Mouse (Mus musculus): ENCODE measurements at regions not wholly inside any gene's neighbourhood (a gene's known extent, or its start where the extent isn't known, plus 50 kb on each side); places are given as distances from the start of the nearest gene placed in this dataset.

DNA sequence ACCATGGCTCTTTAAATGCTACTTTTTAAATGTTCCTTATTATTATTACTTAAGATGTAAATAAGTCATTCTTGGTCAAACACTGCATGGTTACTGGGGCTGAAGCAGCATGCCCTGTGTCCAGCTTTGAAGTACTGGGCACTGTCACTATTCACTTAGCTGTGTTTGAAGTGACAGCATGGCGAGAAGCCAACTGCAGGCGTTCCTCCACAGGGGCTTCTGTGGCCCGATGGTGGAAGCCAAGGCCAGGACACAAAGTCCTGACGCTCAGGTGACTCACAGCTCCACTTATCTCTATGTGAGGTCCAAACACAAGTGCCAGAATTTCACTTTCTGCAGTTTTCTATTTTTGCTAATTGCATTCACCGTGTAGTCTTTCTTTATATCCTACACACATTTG, 65.3 kb downstream of the Cdca7 start:
- no peak for DNase-seq (ENCODE audit: low spot score)

DNA sequence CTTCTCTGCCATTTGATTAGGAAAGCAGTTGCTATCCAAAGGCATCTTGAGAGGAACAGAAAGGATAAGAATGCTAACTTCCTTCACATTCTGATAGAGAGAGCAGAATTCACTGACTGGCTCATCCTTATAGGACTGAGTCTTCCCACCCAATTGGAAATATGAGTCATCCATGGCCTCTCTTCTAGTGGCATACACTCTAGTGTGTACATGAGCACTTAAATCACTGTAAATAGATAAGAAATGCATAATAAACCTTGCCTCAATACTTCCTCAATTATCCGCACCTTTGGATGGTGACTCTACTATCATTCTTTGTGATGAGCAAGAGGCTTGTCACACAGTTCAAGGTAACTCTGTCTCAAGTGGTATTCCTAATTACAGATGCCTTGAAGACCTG, 69.5 kb downstream of the Cdca7 start:
- DNase-seq (ENCODE audit: low spot score): no peak

DNA sequence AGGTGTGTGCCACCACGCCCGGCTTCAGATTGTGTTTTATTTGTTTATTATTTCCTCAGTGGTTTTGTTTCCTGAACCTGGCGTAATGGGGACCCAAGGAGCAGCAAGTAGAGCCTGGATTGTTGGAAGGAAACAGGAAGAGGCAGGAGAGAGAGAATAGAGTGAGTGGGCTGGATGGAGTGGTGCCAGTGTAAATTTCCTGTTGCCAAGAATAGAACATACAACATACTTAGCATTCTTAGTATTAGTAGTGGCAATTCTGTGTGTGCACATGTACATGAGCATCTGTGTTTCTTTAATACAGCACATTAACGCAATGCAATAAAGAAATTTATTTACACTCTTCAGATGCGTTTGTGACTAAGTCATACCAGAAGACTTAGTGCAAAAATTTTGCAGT, 70.5 kb downstream of the Cdca7 start:
- DNase-seq (ENCODE audit: low spot score): no peak

DNA sequence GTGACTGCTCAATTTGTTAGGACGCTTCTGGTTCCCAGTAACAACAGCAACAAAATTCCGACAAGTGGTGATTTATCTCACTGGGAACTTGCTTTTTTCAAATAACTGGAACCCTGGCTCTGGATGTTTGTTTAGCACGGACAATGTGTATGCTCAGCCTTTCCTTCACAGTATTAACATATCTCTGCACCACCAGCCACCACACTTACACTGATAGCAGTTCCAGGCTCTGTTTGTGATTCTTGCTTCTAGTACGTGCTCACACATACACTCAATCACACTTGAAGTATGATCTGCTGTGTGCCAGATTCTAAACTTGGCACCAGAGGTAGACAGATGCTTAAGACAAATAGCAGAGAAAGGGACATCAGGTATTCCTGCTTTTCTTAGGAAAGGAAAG, 71.0 kb downstream of the Cdca7 start:
- DNase-seq (ENCODE audit: low spot score): no peak

DNA sequence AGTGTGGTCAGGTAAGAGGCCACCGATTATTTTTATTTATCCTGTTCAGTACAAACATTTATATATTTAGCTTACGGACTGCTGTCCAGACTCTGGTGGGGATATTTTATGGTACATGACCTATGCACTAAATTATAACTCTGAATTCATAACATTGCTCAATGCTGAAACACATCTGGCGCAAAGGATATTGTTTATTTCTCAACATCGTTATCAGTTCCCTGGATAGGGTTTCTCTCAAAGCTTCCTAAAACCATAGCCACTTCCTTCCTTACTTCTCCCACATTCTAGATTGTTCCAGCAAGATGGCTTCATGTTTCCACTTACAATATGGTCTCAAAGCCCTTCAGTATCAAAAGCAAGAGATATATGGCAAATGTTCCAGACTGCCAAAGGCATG, 75.3 kb downstream of the Cdca7 start:
- peak; percentile 66 for DNase-seq (ENCODE audit: low spot score)

DNA sequence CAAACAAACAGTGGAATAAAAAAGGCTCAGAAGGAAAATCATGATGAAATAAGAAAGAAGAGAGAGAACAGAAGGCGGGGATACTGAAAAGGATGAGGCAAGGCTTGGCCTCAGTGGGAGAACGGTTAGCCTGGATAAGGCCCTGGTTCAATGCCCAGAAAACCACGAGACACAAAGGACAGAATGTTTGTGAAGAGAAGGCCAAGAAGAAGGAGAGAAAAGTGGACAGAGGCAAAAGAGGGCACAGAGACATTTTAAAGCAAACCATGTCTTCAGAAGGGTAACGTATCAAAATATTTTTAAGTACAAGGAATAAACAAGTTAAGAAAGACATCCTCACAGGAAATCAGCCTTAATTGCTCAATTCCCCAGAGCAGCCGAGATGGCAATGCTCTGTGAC, 78.6 kb downstream of the Cdca7 start:
- DNase-seq (ENCODE audit: low spot score): peak; percentile 99

DNA sequence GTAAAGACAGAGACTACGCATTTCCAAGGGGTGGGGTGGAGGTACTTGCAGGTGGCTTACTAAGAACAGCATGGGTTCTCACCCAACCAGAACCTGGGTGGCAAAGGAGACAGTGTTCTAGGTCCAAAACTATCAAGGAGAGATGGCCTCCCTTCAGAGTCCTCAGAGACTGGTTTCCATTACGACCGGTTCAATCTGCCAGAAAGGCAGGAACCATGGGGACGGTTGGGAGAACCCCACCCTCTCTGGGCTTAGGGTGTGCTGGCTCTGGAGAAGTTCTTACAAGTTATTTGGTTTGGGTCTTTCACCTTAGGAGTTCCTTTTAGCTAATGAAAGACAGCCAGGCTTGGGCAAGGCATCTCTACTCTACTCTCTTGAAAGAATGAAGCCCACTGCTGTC, 79.2 kb downstream of the Cdca7 start:
- DNase-seq (ENCODE audit: low spot score): no peak

DNA sequence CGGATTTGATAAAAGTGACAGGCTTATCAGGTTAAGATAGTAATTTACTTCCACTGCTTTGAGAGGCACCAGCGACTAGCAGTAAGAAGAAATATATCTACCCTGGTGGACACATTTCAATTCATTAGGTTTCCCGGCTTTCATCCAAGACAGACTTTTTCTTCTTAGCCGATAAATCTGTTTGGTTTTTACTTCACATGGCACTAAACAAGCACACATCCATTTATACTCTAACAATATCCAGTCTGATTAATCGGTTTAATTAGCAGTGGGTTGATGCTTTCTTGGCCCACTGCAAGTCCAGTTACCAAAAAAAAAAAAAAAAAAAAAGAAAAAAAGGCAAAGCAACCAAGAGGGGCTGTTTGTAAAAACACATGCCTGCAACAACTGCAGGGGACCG, 79.6 kb downstream of the Cdca7 start:
- DNase-seq (ENCODE audit: low spot score): no peak

DNA sequence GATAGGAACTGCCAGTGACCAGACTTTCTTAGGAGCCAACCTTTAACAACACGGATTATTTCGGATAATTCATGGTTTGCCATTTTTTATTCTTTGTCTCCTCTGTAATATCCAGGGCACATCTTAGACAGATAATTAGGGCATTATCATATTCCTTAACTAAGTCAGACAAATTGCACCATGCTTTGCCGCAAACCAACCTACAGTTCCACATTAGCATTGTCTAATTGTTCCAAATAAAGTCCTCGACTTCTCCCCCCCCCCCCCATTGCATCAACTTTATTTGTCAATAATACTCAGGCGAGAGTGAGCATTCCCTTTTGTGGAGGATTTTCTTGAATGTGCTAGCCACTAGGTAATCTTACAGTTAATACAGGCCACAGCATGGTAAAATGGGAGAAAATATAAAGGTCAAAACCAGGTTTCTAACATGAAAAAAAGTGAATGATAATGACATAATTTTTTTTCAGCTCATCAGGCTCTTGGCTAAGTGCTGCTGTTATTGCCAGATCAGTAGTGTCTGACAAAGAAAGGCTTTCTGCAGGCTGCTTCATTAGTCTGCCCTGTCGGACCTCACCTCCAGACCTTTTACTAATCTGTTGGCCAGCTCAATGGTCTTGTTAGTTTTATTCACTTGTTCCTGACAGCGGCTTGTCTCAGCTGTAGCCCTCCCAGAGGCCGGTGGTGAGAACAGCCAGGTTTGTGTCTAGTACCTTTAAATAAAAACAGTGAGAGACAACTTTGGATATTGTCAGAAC, 80.3 kb downstream of the Cdca7 start:
- DNase-seq (ENCODE audit: low spot score): no peak

DNA sequence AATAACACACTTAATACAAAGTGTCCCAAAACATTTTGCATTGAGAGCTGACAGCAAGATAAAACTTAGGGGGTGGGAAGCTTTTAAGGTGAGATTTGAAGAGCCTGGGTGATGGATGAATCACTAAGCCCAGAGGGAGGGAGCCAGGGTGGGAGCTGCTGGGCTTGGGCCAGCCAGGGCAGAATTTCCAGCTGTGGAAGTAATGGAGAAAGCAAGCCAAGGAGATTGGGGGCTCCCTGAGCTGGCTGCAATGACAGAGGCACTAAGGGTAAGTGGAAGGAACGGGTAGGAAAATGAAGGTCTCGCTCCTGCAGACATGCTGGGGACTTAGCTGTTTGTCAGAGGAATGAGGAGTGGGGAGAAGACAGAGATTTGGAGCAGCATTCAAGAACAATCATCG, 81.2 kb downstream of the Cdca7 start:
- no peak for DNase-seq (ENCODE audit: low spot score)

DNA sequence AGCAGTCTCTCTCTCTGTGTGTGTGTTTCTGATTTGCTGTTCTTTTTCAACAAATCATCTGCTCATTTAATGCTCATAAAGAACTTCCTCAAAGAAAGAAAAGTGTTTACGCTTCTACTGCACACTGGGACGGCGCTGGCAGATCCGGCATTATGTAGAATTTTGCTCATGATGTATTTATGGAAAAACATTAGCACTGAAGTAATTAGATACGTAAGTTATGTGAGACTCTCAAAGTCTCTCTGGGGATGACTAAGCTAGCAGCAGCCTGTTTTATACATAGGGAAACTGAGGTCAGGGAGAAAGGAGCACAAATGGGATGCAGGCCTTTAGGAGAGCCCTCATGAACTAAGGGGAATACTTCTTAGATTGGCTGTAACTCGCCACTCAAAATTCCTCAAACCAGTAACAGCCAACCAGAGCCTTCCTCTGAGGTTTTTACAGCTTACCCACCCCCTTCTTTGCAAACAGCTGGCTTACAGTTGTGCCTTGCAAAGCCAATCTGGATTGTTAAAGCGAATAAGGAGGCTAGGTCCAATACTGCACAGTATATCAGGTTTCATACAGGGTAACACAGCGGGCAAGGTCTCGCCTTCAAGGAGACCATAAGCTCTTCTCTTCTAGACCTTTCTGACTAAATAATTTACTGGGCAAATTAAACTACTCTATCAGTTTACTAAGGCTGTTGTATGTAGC, 81.8 kb downstream of the Cdca7 start:
- no peak for DNase-seq (ENCODE audit: low spot score)

DNA sequence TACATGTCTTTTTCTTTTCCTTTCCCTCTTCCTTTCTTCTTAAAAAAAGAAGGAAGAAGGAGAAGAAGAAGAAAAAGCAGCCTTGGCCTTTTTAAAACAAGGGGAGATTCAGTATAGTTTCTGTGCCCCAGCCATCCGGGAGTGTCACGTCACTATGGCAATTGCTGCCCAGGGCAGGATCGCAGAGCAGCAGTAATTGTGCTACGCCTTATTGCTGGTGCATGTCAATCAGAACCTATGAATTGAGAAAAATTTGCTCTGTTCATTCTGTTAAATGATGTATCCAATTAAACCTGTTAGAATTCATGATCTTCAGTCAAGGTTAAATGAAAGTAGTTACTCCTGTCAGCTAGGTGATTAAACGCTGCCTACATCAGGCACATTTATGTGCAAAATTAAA, 85.4 kb downstream of the Cdca7 start:
- no peak for DNase-seq (ENCODE audit: low spot score)

DNA sequence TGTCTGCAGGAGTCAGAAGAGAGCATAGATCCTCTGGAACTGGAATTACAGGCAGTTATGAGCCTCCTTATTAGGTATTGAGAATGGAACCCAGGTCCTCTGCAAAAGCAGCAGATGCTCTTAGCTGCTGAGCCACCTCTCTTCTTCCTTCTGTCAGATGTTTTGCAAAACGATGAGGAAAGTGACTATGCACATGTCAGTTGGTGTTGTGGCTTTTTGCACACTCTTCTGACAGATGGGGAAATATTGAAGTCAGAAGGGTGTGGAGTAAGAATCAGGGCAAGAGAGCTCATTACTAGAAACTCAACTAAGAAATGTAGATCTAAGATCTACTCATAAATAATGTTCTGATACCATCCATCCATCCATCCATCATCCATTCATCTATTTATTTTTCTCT, 102.4 kb downstream of the Cdca7 start:
- peak; percentile 30 for DNase-seq (ENCODE audit: low spot score)

DNA sequence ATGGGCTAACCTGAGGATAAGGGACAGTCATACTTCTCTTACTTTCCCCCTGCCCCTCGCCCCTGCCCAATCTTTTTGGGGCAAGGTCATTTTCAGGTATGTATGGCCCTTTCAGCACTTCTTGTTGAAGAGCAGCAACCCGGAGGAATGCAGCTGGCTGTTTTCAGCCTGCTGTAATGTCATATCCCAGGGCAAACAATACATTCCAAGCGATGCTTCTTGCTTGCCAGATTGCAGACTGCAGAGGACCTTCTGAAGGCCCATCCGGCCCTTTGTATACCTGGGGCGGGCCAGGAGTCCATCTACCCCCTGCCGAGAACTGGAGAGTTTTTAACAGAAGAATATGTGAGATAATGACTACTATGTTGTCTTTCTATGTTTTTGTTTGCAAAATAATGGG, 105.2 kb downstream of the Cdca7 start:
- no peak for DNase-seq (ENCODE audit: low spot score)

DNA sequence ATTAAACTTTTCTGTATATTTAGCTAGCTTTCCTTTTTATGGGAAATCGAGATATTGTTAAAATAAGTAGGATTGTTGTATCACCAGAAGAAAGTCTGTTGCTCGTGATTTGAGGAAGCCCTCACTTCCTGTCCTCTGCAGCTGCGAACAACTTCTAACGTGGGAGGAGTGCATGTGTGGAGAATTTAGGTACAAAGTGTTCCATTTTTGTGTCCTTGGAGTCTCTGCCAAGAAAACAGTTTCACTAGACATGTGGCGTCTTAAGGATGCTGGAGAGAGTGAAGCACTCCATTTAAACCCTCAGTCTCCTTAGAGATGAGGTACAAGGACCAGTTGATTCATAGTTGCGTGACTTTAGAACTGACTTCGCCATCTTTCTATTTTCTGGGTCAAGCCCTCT, 112.9 kb downstream of the Cdca7 start:
- no peak for DNase-seq (ENCODE audit: low spot score)

DNA sequence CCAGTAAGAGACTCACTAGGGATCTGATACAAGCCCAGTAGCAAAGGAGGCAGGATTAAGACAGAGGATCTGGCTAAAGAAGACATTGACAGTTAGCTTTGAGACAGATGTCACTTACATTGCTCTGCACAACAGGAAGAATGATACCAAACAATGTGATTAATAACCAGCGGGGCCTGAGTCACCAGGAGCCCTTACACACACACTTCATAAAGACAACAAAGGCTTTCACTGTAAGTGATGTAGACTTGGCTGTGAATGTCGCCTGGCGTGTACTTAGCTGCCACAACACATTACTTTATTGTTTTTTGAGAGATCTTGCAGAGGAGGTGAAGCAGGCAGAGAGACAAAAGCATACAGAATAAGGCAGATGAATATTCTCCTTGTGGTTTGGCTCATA, 116.1 kb downstream of the Cdca7 start:
- DNase-seq (ENCODE audit: low spot score): no peak

DNA sequence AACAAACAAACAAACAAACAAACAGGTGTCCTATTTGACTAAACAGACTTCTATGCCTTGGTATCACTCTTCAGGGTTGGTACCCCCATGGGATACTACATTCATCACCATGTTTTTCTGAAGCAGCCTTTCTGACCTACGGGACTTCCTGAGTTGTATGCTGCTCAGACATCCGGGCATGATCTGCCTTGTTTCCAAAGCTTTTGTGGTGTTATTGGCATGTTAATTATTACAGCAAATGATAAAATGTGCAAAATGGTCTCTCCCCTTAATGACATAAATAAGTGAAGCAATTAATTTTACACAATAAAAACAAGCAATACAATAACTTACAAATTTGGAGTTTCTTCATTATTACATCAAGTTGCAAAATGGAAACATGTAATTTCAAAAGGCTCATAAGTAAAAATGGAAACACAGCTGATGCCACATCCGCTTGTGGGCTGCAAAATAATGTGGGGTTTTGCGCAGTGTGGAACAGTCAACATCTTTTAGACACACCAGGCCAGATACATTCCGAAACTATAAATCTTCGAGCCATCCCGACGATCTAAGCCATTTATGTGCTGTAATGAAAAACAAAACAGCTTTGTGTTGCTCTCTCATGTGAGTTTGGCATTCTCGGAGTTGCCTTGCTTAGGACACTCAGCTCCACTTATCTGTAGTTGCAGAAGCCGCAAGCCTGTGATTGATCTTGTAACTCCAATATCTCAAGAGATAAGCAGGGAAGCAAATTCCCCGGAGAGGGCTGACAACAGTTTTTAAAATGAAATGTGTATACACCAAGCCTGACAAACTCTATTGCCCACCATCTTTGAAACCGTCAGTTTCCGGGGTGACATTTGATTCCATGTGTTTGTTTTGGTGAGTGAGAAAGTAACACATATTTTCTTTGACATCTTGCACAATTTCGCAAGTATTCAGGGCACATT, 121.3 kb downstream of the Cdca7 start:
- DNase-seq (ENCODE audit: low spot score): no peak

DNA sequence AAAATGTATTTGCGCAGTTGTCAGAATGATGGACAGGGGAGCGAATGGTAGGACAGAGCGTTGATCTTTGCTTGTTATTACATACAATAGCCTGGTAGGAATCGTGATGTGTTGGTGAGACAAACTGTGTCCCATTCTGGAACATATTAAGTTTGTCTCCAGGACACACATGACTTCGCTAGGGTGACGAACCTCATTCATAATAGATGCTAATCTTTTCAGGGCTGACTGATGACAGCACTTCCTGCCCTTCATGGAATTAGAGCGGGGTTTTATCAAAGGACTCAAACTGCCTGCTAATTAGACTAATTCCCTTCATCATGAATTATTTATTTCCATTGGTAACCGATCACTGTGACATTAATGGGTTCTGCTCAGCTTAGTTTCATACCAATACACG, 122.0 kb downstream of the Cdca7 start:
- no peak for DNase-seq (ENCODE audit: low spot score)

DNA sequence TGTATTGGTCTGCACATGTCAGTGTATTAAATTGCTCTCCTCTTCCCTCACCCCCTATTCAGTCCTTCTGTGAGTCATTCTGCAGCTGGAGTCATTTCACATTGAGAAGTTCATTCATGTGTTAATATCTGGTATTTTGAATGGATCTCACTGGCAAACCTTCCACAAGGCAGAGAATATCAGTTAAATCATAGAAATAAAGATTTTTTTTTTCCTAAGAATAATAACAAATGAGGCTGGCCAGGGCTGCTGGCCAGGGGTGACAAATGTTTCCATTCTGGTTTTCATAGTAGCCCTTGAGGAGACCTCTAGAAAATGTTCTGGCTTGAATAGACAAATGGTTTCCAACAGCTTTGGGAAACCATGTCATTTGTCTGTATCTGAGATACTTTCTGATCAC, 124.8 kb downstream of the Cdca7 start:
- DNase-seq (ENCODE audit: low spot score): peak; percentile 26

DNA sequence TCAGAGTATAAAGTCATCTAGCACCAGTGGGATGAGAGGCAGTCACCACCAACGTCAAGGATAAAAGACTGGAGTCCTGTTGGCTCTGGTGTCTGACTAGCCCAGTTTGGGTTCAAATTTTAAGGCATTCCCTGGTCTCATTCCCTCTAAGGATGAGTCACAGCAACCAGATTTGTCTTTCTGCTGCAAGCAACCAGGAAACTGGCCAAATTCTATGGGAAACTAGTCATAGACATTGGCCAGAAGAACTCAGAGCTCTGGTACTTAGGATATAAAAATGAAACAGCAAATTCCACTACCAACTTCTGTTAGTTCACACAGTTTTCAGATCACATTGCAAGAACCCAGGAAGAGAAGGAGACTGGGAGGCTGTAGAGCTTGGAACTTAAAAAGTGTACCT, 126.2 kb downstream of the Cdca7 start:
- DNase-seq (ENCODE audit: low spot score): peak; percentile 73

DNA sequence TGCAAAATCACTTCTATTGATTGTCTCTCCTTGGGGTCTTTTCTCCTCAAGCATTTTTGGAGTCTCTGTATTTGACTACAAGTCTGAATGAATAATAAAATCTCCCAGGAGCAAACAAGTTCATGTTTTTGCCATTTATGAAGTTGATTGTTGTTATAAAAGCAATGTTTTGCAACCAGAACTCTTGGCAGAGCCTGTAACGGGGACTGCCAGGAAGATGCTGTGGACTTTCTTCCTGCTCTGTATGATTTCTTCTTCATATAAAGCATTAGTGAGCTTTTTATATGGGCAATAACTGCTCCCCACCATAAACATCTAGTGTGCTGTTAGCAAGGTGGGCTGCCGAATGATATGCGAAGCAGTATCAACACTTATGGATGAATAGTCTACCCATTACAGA, 136.3 kb downstream of the Cdca7 start:
- DNase-seq (ENCODE audit: low spot score): peak; percentile 83

DNA sequence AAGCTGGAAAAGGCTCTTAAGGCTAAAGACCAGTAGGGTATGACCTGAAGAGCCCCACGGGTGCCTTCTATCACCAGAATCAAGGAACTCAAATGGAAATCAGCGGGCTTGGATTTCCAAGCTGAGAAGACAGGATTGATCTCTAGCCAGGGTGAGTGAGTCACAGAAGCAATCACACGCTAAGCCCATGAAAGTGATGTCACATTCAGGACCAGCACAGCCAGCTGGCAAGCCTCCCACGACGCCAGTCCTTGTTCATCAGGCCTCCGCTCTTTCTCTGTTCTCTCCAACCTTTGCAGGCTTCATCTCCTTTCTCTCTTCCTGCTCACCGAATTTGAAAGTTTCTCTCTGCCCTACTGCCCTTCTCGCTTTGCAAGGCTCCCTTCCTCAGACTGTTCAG, 138.3 kb downstream of the Cdca7 start:
- DNase-seq (ENCODE audit: low spot score): peak; percentile 76

DNA sequence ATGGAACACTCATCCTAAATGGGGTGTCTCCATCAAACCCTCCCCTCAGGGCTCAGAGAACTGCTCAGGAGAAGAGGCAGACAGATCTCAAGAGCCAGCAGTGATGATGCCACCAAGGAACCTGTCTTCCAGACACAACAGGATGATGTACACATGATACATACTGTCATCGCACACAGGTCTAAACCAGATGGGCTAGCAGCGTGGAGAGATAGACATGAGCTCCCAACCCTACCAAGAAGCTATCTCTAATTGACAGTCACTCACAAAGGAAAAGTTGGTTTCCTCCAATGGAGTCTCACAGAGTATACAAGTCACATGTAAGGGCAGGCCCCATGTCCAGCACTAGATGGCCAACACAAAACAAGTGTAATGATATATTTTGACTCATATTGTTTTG, 139.9 kb downstream of the Cdca7 start:
- DNase-seq (ENCODE audit: low spot score): no peak

Data from adipocyte (in vitro differentiated cells).